Mouse (Mus musculus): ENCODE results near the gene Spocd1. TPM values are rescaled to one million over a fixed set of nuclear protein-coding genes. Genes with fewer than 3 reads are reported as not detected.

The Spocd1 gene
- polyA plus RNA-seq (2011; ENCODE audit: insufficient read depth, insufficient read length, low read depth, missing spikeins) = 0.25 TPM in 1 of 2 replicates, not detected in the other

DNA sequence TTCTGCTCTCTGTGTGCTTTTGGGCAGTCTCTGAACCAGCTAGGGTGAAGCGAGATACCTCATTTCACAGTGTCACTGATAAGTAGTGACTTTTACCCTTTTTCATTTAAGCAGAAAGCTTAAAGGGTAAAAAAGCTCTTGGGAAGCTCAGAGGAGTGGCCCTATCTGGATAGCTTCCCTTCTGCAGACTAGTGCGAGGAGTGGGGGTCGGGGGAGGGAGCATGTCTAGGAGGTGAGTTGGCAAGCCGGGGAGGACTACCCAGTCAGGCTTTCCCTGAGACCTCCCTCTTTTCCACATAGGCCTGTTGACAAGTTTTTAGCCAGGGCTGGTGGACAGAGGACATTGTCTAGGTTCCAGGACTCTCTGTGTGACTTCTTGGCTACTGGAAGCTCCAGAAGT lies at the start of gene Spocd1:
Gene Spocd1, plus strand, starts transcription at position 301 of the 400 bp plus-strand sequence.
- Histone ChIP-seq H3K36me3 (ENCODE audit: control insufficient read depth, insufficient read depth, low read length, poor library complexity, severe bottlenecking) (no peaks in the 10 kb centered on the region), H3K27me3 (ENCODE audit: control insufficient read depth, insufficient read depth, low read length, poor library complexity, severe bottlenecking) (no peaks in the 10 kb centered on the region), H3K27ac (ENCODE audit: insufficient read depth, low read length) (no peak within 1 kb of the TSS), H3K9ac (ENCODE audit: low read depth, poor library complexity, severe bottlenecking) (no peak within 1 kb of the TSS), H3K4me1 (ENCODE audit: control insufficient read depth, insufficient read depth, low read length) (no peaks in the 10 kb centered on the region), H3K4me3 (ENCODE audit: low read depth, low read length) (no peak within 1 kb of the TSS), H3K9me3 (replicated peaks; ENCODE audit: control insufficient read depth, insufficient read depth, low read length, poor library complexity, severe bottlenecking) (no peaks in the 10 kb centered on the region)
- no peak for TF ChIP-seq POLR2A (IDR thresholded peaks at IDR 0.05; ENCODE audit: insufficient read depth, low read length)
- no peak for TF ChIP-seq CTCF (IDR thresholded peaks at IDR 0.05; ENCODE audit: low read depth, low read length)
- TF ChIP-seq EP300 (IDR thresholded peaks at IDR 0.05; ENCODE audit: insufficient read depth, low read depth, low read length) = no peak

DNA sequence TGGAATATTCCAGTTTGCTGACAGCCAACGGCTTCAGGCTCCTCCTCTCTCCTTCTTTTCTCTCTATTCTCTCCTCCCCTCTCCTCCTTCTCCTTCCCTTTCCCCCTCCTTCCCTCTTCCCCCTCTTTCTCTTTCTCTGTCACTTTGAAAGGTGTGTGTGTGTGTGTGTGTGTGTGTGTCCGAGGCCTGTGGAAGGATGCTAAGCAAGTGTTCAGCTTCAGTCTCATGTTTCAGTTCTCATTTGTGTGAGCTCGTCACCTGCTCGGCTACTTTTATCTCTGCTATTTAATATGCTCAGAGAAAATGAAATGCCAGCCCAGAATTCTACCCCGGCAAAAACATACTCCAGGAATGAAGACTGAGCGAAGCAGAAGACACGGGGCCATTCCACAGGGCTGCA lies 48.4 kb upstream of the Spocd1 start:
- no peaks in the 10 kb centered on the region for H3K9me3 ChIP-seq (replicated peaks; ENCODE audit: control insufficient read depth, insufficient read depth, low read length, poor library complexity, severe bottlenecking)
- H3K4me1 ChIP-seq (ENCODE audit: control insufficient read depth, insufficient read depth, low read length) = no peaks in the 10 kb centered on the region
- no peaks in the 10 kb centered on the region for H3K36me3 ChIP-seq (ENCODE audit: control insufficient read depth, insufficient read depth, low read length, poor library complexity, severe bottlenecking)
- H3K4me3 ChIP-seq (ENCODE audit: low read depth, low read length) = no peak overlapping the region
- no peak for TF ChIP-seq POLR2A (IDR thresholded peaks at IDR 0.05; ENCODE audit: insufficient read depth, low read length)
- TF ChIP-seq EP300 (IDR thresholded peaks at IDR 0.05; ENCODE audit: insufficient read depth, low read depth, low read length) = no peak
- TF ChIP-seq CTCF (IDR thresholded peaks at IDR 0.05; ENCODE audit: low read depth, low read length) = no peak
- H3K27me3 ChIP-seq (ENCODE audit: control insufficient read depth, insufficient read depth, low read length, poor library complexity, severe bottlenecking) = no peaks in the 10 kb centered on the region
- H3K27ac ChIP-seq (ENCODE audit: insufficient read depth, low read length) = no peak overlapping the region
- H3K9ac ChIP-seq (ENCODE audit: low read depth, poor library complexity, severe bottlenecking) = no peak overlapping the region

DNA sequence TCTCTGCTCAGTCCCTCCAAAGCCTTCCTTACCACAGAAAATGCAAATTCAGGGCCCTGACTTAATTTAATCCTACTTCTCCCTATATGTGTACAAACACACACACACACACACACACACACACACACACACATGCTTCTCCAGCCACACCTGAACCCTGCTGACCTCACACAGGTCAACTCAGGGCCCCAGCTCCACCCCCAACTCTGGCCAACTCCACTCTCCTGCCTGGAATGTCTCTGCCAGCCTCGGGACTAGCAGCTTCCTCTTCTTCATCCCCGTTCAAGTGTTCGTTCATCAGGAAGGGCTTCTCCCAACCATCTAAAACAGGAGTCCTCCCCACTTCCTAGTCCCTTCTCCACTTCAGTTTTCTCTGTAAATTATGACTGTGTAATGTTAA lies 47.4 kb upstream of the Spocd1 start:
- H3K9me3 ChIP-seq (replicated peaks; ENCODE audit: control insufficient read depth, insufficient read depth, low read length, poor library complexity, severe bottlenecking) = no peaks in the 10 kb centered on the region

DNA sequence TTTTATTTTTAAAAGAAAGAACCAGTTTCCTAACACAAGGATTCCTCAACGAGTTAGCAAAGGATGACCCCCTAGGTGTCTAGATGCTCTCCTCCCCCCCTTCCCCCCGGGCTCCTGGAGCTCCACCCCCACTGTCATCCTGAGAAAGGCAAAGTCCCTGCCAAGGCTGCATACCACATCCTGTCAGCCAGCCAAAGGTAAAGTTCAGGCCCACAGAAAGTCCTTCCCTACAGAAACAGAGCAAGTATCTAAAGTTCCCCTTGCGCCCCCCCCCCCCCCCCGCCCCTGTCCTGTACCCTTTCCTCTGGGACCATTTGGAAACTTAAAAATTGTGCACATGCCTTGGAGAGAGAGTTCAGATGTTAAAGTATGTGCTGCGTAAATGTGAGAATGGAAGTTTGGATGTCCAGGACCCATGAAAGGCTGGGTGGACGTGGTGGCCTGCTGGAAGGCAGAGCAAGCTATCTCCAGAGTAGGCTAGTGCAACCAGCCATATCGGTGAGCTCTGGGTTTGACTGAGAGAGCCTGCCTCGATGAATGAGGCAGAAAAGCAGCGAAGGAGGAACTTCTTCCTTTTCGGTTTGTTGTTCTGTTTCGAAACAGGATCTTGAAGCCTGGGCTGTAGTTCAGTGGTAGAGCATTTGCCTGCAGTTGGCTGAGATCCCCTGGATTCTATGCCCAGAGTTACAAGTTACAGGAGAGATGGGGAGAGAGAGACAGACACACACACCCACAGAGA lies 46.3 kb upstream of the Spocd1 start:
- no peak overlapping the region for H3K4me3 ChIP-seq (ENCODE audit: low read depth, low read length)
- H3K9ac ChIP-seq (ENCODE audit: low read depth, poor library complexity, severe bottlenecking) = no peak overlapping the region
- H3K9me3 ChIP-seq (replicated peaks; ENCODE audit: control insufficient read depth, insufficient read depth, low read length, poor library complexity, severe bottlenecking) = no peaks in the 10 kb centered on the region
- no peak for TF ChIP-seq POLR2A (IDR thresholded peaks at IDR 0.05; ENCODE audit: insufficient read depth, low read length)
- no peak for TF ChIP-seq EP300 (IDR thresholded peaks at IDR 0.05; ENCODE audit: insufficient read depth, low read depth, low read length)
- no peak for TF ChIP-seq CTCF (IDR thresholded peaks at IDR 0.05; ENCODE audit: low read depth, low read length)
- no peaks in the 10 kb centered on the region for H3K36me3 ChIP-seq (ENCODE audit: control insufficient read depth, insufficient read depth, low read length, poor library complexity, severe bottlenecking)
- no peaks in the 10 kb centered on the region for H3K4me1 ChIP-seq (ENCODE audit: control insufficient read depth, insufficient read depth, low read length)
- H3K27ac ChIP-seq (ENCODE audit: insufficient read depth, low read length) = no peak overlapping the region
- H3K27me3 ChIP-seq (ENCODE audit: control insufficient read depth, insufficient read depth, low read length, poor library complexity, severe bottlenecking) = no peaks in the 10 kb centered on the region

More for the DNA sequence above, 47.4 kb upstream of the Spocd1 start:
- no peak overlapping the region for H3K27ac ChIP-seq (ENCODE audit: insufficient read depth, low read length)
- H3K27me3 ChIP-seq (ENCODE audit: control insufficient read depth, insufficient read depth, low read length, poor library complexity, severe bottlenecking) = no peaks in the 10 kb centered on the region
- H3K4me1 ChIP-seq (ENCODE audit: control insufficient read depth, insufficient read depth, low read length) = no peaks in the 10 kb centered on the region
- H3K36me3 ChIP-seq (ENCODE audit: control insufficient read depth, insufficient read depth, low read length, poor library complexity, severe bottlenecking) = no peaks in the 10 kb centered on the region
- H3K9ac ChIP-seq (ENCODE audit: low read depth, poor library complexity, severe bottlenecking) = no peak overlapping the region
- TF ChIP-seq EP300 (IDR thresholded peaks at IDR 0.05; ENCODE audit: insufficient read depth, low read depth, low read length) = no peak
- no peak for TF ChIP-seq POLR2A (IDR thresholded peaks at IDR 0.05; ENCODE audit: insufficient read depth, low read length)
- no peak for TF ChIP-seq CTCF (IDR thresholded peaks at IDR 0.05; ENCODE audit: low read depth, low read length)
- H3K4me3 ChIP-seq (ENCODE audit: low read depth, low read length) = no peak overlapping the region

DNA sequence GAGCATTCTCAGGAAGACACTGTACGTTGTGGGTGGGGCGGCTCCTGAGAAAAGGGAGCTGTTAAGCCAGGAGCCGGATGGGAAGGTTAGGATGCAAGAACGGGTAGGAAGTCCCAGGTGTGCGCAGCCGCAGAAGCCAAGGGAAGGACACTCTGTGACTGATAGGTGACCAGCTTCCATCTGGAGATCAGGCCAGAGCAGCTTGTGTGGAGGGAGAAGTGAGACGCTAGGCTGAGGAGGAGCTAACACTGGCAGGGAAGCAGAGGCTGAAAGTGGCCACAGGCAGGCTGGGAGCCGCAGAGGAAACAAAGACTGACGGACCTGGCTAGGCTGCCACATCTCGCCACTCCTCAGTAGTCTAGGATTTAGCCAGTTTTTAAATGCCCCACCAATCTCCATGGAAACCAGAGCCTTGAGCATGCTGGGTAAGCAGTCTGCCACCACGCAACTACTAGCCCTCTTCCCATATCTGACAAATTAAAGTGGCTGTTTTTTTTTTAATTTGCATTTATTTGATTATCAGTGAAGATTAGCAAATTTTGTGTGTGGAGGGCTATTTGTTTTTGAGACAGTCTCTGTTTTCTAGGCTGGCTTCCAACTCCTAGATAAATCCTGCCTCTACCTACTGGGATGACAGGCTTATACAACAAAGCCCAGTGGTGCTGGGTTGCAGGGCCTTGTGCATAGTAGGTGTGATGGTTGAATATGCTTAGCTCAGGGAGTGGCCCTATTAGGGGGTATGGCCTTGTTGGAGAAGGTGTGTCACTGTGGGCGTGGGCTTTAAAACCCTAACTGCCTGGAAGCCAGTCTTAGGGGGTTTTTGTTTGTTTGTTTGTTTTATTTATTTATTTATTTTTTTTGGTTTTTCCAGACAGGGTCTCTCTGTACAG lies 44.8 kb upstream of the Spocd1 start:
- H3K9me3 ChIP-seq (replicated peaks; ENCODE audit: control insufficient read depth, insufficient read depth, low read length, poor library complexity, severe bottlenecking) = no peaks in the 10 kb centered on the region
- peak overlapping the region; percentile 6; the same call in 1 of the 2 replicates for H3K27ac ChIP-seq (ENCODE audit: insufficient read depth, low read length)
- H3K9ac ChIP-seq (ENCODE audit: low read depth, poor library complexity, severe bottlenecking) = no peak overlapping the region
- H3K4me1 ChIP-seq (ENCODE audit: control insufficient read depth, insufficient read depth, low read length) = no peaks in the 10 kb centered on the region
- no peaks in the 10 kb centered on the region for H3K27me3 ChIP-seq (ENCODE audit: control insufficient read depth, insufficient read depth, low read length, poor library complexity, severe bottlenecking)
- H3K4me3 ChIP-seq (ENCODE audit: low read depth, low read length) = peak overlapping the region; percentile 14; the same call in 1 of the 2 replicates
- H3K36me3 ChIP-seq (ENCODE audit: control insufficient read depth, insufficient read depth, low read length, poor library complexity, severe bottlenecking) = no peaks in the 10 kb centered on the region
- TF ChIP-seq POLR2A (IDR thresholded peaks at IDR 0.05; ENCODE audit: insufficient read depth, low read length) = peak; percentile 32
- no peak for TF ChIP-seq EP300 (IDR thresholded peaks at IDR 0.05; ENCODE audit: insufficient read depth, low read depth, low read length)
- no peak for TF ChIP-seq CTCF (IDR thresholded peaks at IDR 0.05; ENCODE audit: low read depth, low read length)

All from ES-Bruce4 (cell line).